Mouse (Mus musculus) urinary bladder, postnatal 25 days (tissue): Measurements from ENCODE around the gene Pcare.

Experiments
- DNase-seq: peaks from one replicate; pipeline ENCODE4 v3.0.0; 2022; ENCODE audit warnings: low spot score

Pcare gene

GRCm38 (mm10) chr17:71730655-71731054, 22.0 kb downstream of the Pcare start:
- DNase-seq = peak; percentile 16

- DNase-seq = no peak
These were observed 31.7 kb downstream of the Pcare start for GRCm38 (mm10) chr17:71721019-71721418.

GRCm38 (mm10) chr17:71720434-71720833, 32.3 kb downstream of the Pcare start:
- DNase-seq = no peak

- no peak for DNase-seq
These were observed 34.6 kb downstream of the Pcare start for GRCm38 (mm10) chr17:71717881-71718625.

- no peak for DNase-seq
These were observed 37.7 kb downstream of the Pcare start for GRCm38 (mm10) chr17:71715034-71715433.

- no peak for DNase-seq
These were observed 40.4 kb downstream of the Pcare start for GRCm38 (mm10) chr17:71712279-71712678.

GRCm38 (mm10) chr17:71707715-71708114, 45.0 kb downstream of the Pcare start:
- DNase-seq = no peak

GRCm38 (mm10) chr17:71705550-71706480, 46.9 kb downstream of the Pcare start:
- no peak for DNase-seq

GRCm38 (mm10) chr17:71705113-71705512, 47.6 kb downstream of the Pcare start:
- DNase-seq = no peak

GRCm38 (mm10) chr17:71698619-71698956, 54.1 kb downstream of the Pcare start:
- DNase-seq = no peak

GRCm38 (mm10) chr17:71697896-71698618, 54.6 kb downstream of the Pcare start:
- DNase-seq = no peak

- no peak for DNase-seq
These were observed 56.3 kb downstream of the Pcare start for GRCm38 (mm10) chr17:71696396-71696795.

GRCm38 (mm10) chr17:71695716-71696315, 56.9 kb downstream of the Pcare start:
- no peak for DNase-seq

GRCm38 (mm10) chr17:71695151-71695550, 57.5 kb downstream of the Pcare start:
- DNase-seq = no peak

- no peak for DNase-seq
These were observed 58.9 kb downstream of the Pcare start for GRCm38 (mm10) chr17:71693780-71694179.
